Mouse (Mus musculus): ENCODE data around the gene Gm36028. TPM values are rescaled to one million over a fixed set of nuclear protein-coding genes. Genes with fewer than 3 reads are reported as not detected.

Gm36028 gene
- polyA plus RNA-seq, 1 experiment: 0.08 TPM

DNA sequence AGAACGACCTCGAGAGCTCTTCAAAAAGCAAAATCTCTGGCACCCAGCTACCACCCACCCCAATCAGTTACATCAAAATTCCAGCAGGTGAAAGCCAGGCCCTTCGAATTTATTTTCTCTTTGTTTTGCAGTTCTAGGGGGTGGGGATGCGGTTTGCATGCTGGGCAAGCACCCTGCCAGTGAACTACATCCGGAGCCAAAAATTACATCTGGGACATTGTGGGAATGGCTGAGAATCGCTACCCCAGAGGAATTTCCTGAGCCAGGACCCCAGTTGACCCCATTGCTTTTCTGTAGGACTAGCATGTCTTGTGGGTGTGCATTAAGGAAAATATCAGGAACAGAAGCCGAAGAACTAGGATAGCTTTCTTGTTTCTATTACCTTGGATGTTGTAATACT lies 29.9 kb downstream of the Gm36028 start:
- Histone ChIP-seq H3K36me3 (ENCODE audit: control insufficient read depth, insufficient read depth) (peaks cover 58% of the 10 kb centered on the region), H3K4me3 (no peak overlapping the region), H3K27me3 (ENCODE audit: control insufficient read depth, insufficient read depth, insufficient read length) (no peaks in the 10 kb centered on the region), H3K4me2 (ENCODE audit: low read depth) (no peak overlapping the region), H3ac (ENCODE audit: control insufficient read depth, insufficient read length) (no peak overlapping the region), H3K79me2 (ENCODE audit: control insufficient read depth, insufficient read depth) (no peaks in the 10 kb centered on the region)
- TF ChIP-seq USF1 (IDR thresholded peaks at IDR 0.05; ENCODE audit: low read depth) (no peak), E2F4 (IDR thresholded peaks at IDR 0.05; ENCODE audit: insufficient read depth) (no peak), TCF12 (IDR thresholded peaks at IDR 0.05; ENCODE audit: insufficient read depth, poor library complexity, severe bottlenecking) (no peak), MAX (IDR thresholded peaks at IDR 0.05; ENCODE audit: low read depth) (no peak), POLR2A (IDR thresholded peaks at IDR 0.05; ENCODE audit: insufficient read length, low read depth) (no peak), POLR2AphosphoS2 (IDR thresholded peaks at IDR 0.05; ENCODE audit: insufficient read length, low read depth) (no peak), CEBPB (IDR thresholded peaks at IDR 0.05; ENCODE audit: insufficient read depth, poor library complexity, severe bottlenecking) (no peak), SRF (IDR thresholded peaks at IDR 0.05; ENCODE audit: control insufficient read depth, insufficient read length, low read depth) (no peak), MYOD1 (IDR thresholded peaks at IDR 0.05; ENCODE audit: control insufficient read depth in 1 of 3, insufficient read length in 2 of 3, low read depth in 2 of 3) (no peak), MYOG (IDR thresholded peaks at IDR 0.05; ENCODE audit: control insufficient read depth in 1 of 3, insufficient read depth in 1 of 3, insufficient read length in 2 of 3, low read depth in 2 of 3) (no peak), REST (IDR thresholded peaks at IDR 0.05; ENCODE audit: insufficient read depth, insufficient read length) (no peak), TCF3 (IDR thresholded peaks at IDR 0.05; ENCODE audit: insufficient read length, low read depth) (no peak)

DNA sequence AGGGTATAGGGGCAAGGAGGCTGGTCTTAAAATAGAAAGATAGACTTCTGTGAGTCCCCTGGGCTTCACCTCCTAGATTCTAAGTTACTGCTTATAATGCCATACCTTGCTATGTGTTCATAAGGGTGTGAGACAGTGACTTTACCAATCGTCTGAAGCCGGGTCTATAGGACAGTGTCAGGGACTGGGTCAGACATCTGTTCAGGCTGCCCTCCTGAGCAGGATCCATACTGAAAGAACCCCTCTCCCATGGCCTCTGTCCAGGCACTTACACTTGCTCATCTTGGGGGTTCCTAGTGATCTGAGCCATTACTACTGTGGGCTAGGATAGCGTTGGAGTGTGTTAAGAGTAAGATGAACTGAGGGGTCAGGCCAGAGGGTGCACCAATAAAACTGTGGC lies 34.7 kb downstream of the Gm36028 start:
- H3K79me2 ChIP-seq (ENCODE audit: control insufficient read depth, insufficient read depth): no peaks in the 10 kb centered on the region
- no peak overlapping the region for H3K4me3 ChIP-seq
- no peak overlapping the region for H3K4me2 ChIP-seq (ENCODE audit: low read depth)
- no peak for TF ChIP-seq CEBPB (IDR thresholded peaks at IDR 0.05; ENCODE audit: insufficient read depth, poor library complexity, severe bottlenecking)
- TF ChIP-seq MYOG (IDR thresholded peaks at IDR 0.05; ENCODE audit: control insufficient read depth in 1 of 3, insufficient read depth in 1 of 3, insufficient read length in 2 of 3, low read depth in 2 of 3): no peak
- TF ChIP-seq POLR2AphosphoS2 (IDR thresholded peaks at IDR 0.05; ENCODE audit: insufficient read length, low read depth): no peak
- TF ChIP-seq REST (IDR thresholded peaks at IDR 0.05; ENCODE audit: insufficient read depth, insufficient read length): no peak
- TF ChIP-seq POLR2A (IDR thresholded peaks at IDR 0.05; ENCODE audit: insufficient read length, low read depth): no peak
- TF ChIP-seq TCF12 (IDR thresholded peaks at IDR 0.05; ENCODE audit: insufficient read depth, poor library complexity, severe bottlenecking): no peak
- no peak for TF ChIP-seq USF1 (IDR thresholded peaks at IDR 0.05; ENCODE audit: low read depth)
- TF ChIP-seq TCF3 (IDR thresholded peaks at IDR 0.05; ENCODE audit: insufficient read length, low read depth): no peak
- H3K36me3 ChIP-seq (ENCODE audit: control insufficient read depth, insufficient read depth): peaks cover 67% of the 10 kb centered on the region
- H3ac ChIP-seq (ENCODE audit: control insufficient read depth, insufficient read length): no peak overlapping the region
- H3K27me3 ChIP-seq (ENCODE audit: control insufficient read depth, insufficient read depth, insufficient read length): no peaks in the 10 kb centered on the region

DNA sequence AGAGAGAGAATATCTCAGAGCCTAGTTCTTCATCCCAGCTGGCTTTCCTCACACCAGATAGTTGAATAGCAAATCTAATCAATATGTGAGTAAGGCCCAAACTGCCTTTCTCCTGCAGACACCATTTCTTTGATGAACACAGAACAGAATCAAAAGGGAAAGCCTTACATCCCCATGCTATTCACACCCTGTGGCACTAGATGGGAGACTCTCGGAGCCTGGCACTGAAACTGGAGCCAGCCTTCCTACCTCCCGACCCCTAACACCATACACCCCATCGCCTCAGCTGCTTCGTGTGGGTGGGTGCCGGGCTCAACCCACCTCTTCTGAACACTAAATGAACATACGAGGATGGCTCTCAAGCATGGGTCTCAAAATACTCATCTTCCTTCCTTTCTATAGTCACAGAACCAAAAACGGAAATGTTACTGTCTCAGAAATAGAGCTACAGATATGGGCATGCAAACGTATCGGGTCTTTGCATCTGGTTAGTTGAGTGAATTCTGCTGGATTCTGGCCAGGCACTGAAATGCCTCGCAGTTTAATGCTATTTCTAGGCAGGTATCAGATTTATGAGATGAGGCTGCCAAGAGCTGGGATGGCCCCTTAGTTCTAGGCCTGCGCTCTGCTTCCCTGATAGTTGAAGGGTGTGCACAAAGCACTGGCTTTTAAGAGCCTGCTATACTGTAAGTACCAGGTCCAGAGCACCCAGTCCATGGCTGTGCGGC lies 36.0 kb downstream of the Gm36028 start:
- TF ChIP-seq USF1 (IDR thresholded peaks at IDR 0.05; ENCODE audit: low read depth) (no peak), MAX (IDR thresholded peaks at IDR 0.05; ENCODE audit: low read depth) (no peak), POLR2AphosphoS2 (IDR thresholded peaks at IDR 0.05; ENCODE audit: insufficient read length, low read depth) (no peak), REST (IDR thresholded peaks at IDR 0.05; ENCODE audit: insufficient read depth, insufficient read length) (no peak), MYOD1 (IDR thresholded peaks at IDR 0.05; ENCODE audit: control insufficient read depth in 1 of 3, insufficient read length in 2 of 3, low read depth in 2 of 3) (no peak), CEBPB (IDR thresholded peaks at IDR 0.05; ENCODE audit: insufficient read depth, poor library complexity, severe bottlenecking) (no peak), MYOG (IDR thresholded peaks at IDR 0.05; ENCODE audit: control insufficient read depth in 1 of 3, insufficient read depth in 1 of 3, insufficient read length in 2 of 3, low read depth in 2 of 3) (no peak), SRF (IDR thresholded peaks at IDR 0.05; ENCODE audit: control insufficient read depth, insufficient read length, low read depth) (no peak), E2F4 (IDR thresholded peaks at IDR 0.05; ENCODE audit: insufficient read depth) (no peak), TCF12 (IDR thresholded peaks at IDR 0.05; ENCODE audit: insufficient read depth, poor library complexity, severe bottlenecking) (no peak), POLR2A (IDR thresholded peaks at IDR 0.05; ENCODE audit: insufficient read length, low read depth) (no peak), TCF3 (IDR thresholded peaks at IDR 0.05; ENCODE audit: insufficient read length, low read depth) (no peak)
- Histone ChIP-seq H3ac (ENCODE audit: control insufficient read depth, insufficient read length) (no peak overlapping the region), H3K4me3 (no peak overlapping the region), H3K79me2 (ENCODE audit: control insufficient read depth, insufficient read depth) (no peaks in the 10 kb centered on the region), H3K4me2 (ENCODE audit: low read depth) (no peak overlapping the region), H3K36me3 (ENCODE audit: control insufficient read depth, insufficient read depth) (peaks cover 73% of the 10 kb centered on the region), H3K27me3 (ENCODE audit: control insufficient read depth, insufficient read depth, insufficient read length) (no peaks in the 10 kb centered on the region)

DNA sequence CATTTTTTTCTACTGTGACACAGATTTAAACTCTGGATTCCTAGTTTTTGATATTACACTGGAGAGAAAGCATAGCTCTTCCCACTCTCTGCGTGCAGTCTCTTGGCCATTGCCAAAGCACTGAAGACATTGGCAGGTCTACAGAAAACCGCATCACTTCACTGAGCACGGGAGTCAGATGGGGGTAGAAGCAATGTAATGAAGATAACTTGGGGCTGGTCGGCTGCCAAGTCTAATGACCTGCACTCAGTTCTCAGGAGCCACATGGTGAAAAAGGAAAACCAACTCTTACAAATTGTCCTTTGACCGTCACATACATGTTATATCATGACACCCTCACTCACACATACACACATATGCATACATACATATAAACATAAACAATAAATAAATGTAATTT lies 37.0 kb downstream of the Gm36028 start:
- no peak for TF ChIP-seq USF1 (IDR thresholded peaks at IDR 0.05; ENCODE audit: low read depth)
- no peak for TF ChIP-seq POLR2A (IDR thresholded peaks at IDR 0.05; ENCODE audit: insufficient read length, low read depth)
- TF ChIP-seq TCF12 (IDR thresholded peaks at IDR 0.05; ENCODE audit: insufficient read depth, poor library complexity, severe bottlenecking): no peak
- no peak for TF ChIP-seq E2F4 (IDR thresholded peaks at IDR 0.05; ENCODE audit: insufficient read depth)
- no peak for TF ChIP-seq MAX (IDR thresholded peaks at IDR 0.05; ENCODE audit: low read depth)
- no peak for TF ChIP-seq REST (IDR thresholded peaks at IDR 0.05; ENCODE audit: insufficient read depth, insufficient read length)
- TF ChIP-seq SRF (IDR thresholded peaks at IDR 0.05; ENCODE audit: control insufficient read depth, insufficient read length, low read depth): no peak
- no peak for TF ChIP-seq TCF3 (IDR thresholded peaks at IDR 0.05; ENCODE audit: insufficient read length, low read depth)
- no peak for TF ChIP-seq CEBPB (IDR thresholded peaks at IDR 0.05; ENCODE audit: insufficient read depth, poor library complexity, severe bottlenecking)
- TF ChIP-seq POLR2AphosphoS2 (IDR thresholded peaks at IDR 0.05; ENCODE audit: insufficient read length, low read depth): no peak
- no peak for TF ChIP-seq MYOG (IDR thresholded peaks at IDR 0.05; ENCODE audit: control insufficient read depth in 1 of 3, insufficient read depth in 1 of 3, insufficient read length in 2 of 3, low read depth in 2 of 3)
- TF ChIP-seq MYOD1 (IDR thresholded peaks at IDR 0.05; ENCODE audit: control insufficient read depth in 1 of 3, insufficient read length in 2 of 3, low read depth in 2 of 3): no peak
- H3ac ChIP-seq (ENCODE audit: control insufficient read depth, insufficient read length): no peak overlapping the region
- no peak overlapping the region for H3K4me2 ChIP-seq (ENCODE audit: low read depth)
- H3K27me3 ChIP-seq (ENCODE audit: control insufficient read depth, insufficient read depth, insufficient read length): no peaks in the 10 kb centered on the region
- peaks cover 78% of the 10 kb centered on the region for H3K36me3 ChIP-seq (ENCODE audit: control insufficient read depth, insufficient read depth)
- H3K4me3 ChIP-seq: no peak overlapping the region
- H3K79me2 ChIP-seq (ENCODE audit: control insufficient read depth, insufficient read depth): no peaks in the 10 kb centered on the region
